Mouse (Mus musculus) myocyte (in vitro differentiated cells): Measurements from ENCODE around the gene Plxna4. TPM values are rescaled to one million over a fixed set of nuclear protein-coding genes. Genes with fewer than 3 reads are reported as not detected.
A peak's percentile ranks its signal among the peaks of the same experiment; 100 is the strongest.

Source experiments
- H3K27me3 ChIP-seq: one replicate; pipeline ENCODE4 v1.6.1; 2011; ENCODE audit not compliant: control insufficient read depth, insufficient read depth, insufficient read length
- H3K36me3 ChIP-seq: one replicate; pipeline ENCODE4 v1.6.1; 2011; ENCODE audit not compliant: control insufficient read depth, insufficient read depth
- H3K4me2 ChIP-seq: one replicate; pipeline ENCODE4 v1.6.1; 2011; ENCODE audit warnings: low read depth, control low read depth
- H3K4me3 ChIP-seq: one replicate; pipeline ENCODE4 v1.5.1; 2011; ENCODE audit warnings: mild to moderate bottlenecking, control low read depth, moderate library complexity
- H3K79me2 ChIP-seq: one replicate; pipeline ENCODE4 v1.6.1; 2011; ENCODE audit not compliant: control insufficient read depth, insufficient read depth
- H3ac ChIP-seq: one replicate; pipeline ENCODE4 v1.6.1; 2011; ENCODE audit not compliant: control insufficient read depth, insufficient read length
- CEBPB ChIP-seq: IDR thresholded peaks from 2 replicates; pipeline ENCODE4 v1.6.1; 2011; ENCODE audit warnings: mild to moderate bottlenecking, moderate library complexity; ENCODE audit not compliant: poor library complexity, insufficient read depth, severe bottlenecking
- E2F4 ChIP-seq: IDR thresholded peaks from one replicate; pipeline ENCODE4 v1.6.1; 2011; ENCODE audit warnings: mild to moderate bottlenecking, control low read depth, moderate library complexity; ENCODE audit not compliant: insufficient read depth
- MAX ChIP-seq: IDR thresholded peaks from one replicate; pipeline ENCODE4 v1.6.1; 2011; ENCODE audit warnings: low read depth, mild to moderate bottlenecking, control low read depth
- MYOD1 ChIP-seq, 3 experiments: IDR thresholded peaks; one replicate each; pipeline ENCODE4 v1.6.1; 2011; ENCODE audit warnings: control low read depth in 2 of 3, low read depth in 2 of 3, mild to moderate bottlenecking in 2 of 3, moderate library complexity in 1 of 3; ENCODE audit not compliant: insufficient read length in 2 of 3, control insufficient read depth in 1 of 3
- MYOG ChIP-seq, 3 experiments: IDR thresholded peaks; one replicate each; pipeline ENCODE4 v1.6.1; 2011; ENCODE audit warnings: control low read depth in 2 of 3, low read depth in 2 of 3, mild to moderate bottlenecking in 2 of 3; ENCODE audit not compliant: insufficient read length in 2 of 3, control insufficient read depth in 1 of 3, insufficient read depth in 1 of 3
- POLR2A ChIP-seq: IDR thresholded peaks from one replicate; pipeline ENCODE4 v1.6.1; 2011; ENCODE audit warnings: low read depth, mild to moderate bottlenecking, control low read depth, moderate library complexity; ENCODE audit not compliant: insufficient read length
- POLR2AphosphoS2 ChIP-seq: IDR thresholded peaks from one replicate; pipeline ENCODE4 v1.6.1; 2011; ENCODE audit warnings: low read depth, control low read depth; ENCODE audit not compliant: insufficient read length
- REST ChIP-seq: IDR thresholded peaks from one replicate; pipeline ENCODE4 v1.6.1; 2011; ENCODE audit warnings: mild to moderate bottlenecking, control low read depth, moderate library complexity; ENCODE audit not compliant: insufficient read depth, insufficient read length
- SRF ChIP-seq: IDR thresholded peaks from one replicate; pipeline ENCODE4 v1.6.1; 2011; ENCODE audit warnings: low read depth; ENCODE audit not compliant: control insufficient read depth, insufficient read length
- TCF12 ChIP-seq: IDR thresholded peaks from one replicate; pipeline ENCODE4 v1.6.1; 2011; ENCODE audit warnings: mild to moderate bottlenecking, control low read depth; ENCODE audit not compliant: poor library complexity, insufficient read depth, severe bottlenecking
- TCF3 ChIP-seq: IDR thresholded peaks from one replicate; pipeline ENCODE4 v1.6.1; 2011; ENCODE audit warnings: low read depth, control low read depth; ENCODE audit not compliant: insufficient read length
- USF1 ChIP-seq: IDR thresholded peaks from one replicate; pipeline ENCODE4 v1.6.1; 2011; ENCODE audit warnings: low read depth, mild to moderate bottlenecking, control low read depth, moderate library complexity
- polyA plus RNA-seq: library from polyadenylated mRNA; unstranded; fragments of >200 nt; fragmentation: generic; extraction: Trizol; gene quantifications from one replicate; pipeline ENCODE4 v1.2.1, GENCODE M21; 2012; ENCODE audit warnings: missing spikeins

The Plxna4 gene
- polyA plus RNA-seq, 1 experiment: 0.70 TPM

GRCm38 (mm10) chr6:32309147-32309546, 278.8 kb downstream of the Plxna4 start:
- no peaks in the 10 kb centered on the region for H3K36me3 ChIP-seq
- H3K4me3 ChIP-seq: no peak overlapping the region
- no peaks in the 10 kb centered on the region for H3K79me2 ChIP-seq
- H3K4me2 ChIP-seq: no peak overlapping the region
- H3ac ChIP-seq: no peak overlapping the region
- no peaks in the 10 kb centered on the region for H3K27me3 ChIP-seq
- no peak for TF ChIP-seq TCF3
- no peak for TF ChIP-seq MYOG (IDR thresholded peaks at IDR 0.05; ENCODE audit: control insufficient read depth in 1 of 3, insufficient read depth in 1 of 3, insufficient read length in 2 of 3, low read depth in 2 of 3)
- TF ChIP-seq MYOD1 (IDR thresholded peaks at IDR 0.05; ENCODE audit: control insufficient read depth in 1 of 3, insufficient read length in 2 of 3, low read depth in 2 of 3): no peak
- no peak for TF ChIP-seq REST
- TF ChIP-seq E2F4: no peak
- TF ChIP-seq CEBPB: no peak
- TF ChIP-seq POLR2AphosphoS2: no peak
- TF ChIP-seq TCF12: no peak

- Histone ChIP-seq H3K27me3 (no peaks in the 10 kb centered on the region), H3K4me2 (peak overlapping the region; percentile 1), H3K36me3 (no peaks in the 10 kb centered on the region), H3K79me2 (no peaks in the 10 kb centered on the region), H3ac (no peak overlapping the region), H3K4me3 (no peak overlapping the region)
- TF ChIP-seq TCF12 (no peak), MYOD1 (IDR thresholded peaks at IDR 0.05; ENCODE audit: control insufficient read depth in 1 of 3, insufficient read length in 2 of 3, low read depth in 2 of 3) (no peak)
Observed at GRCm38 (mm10) chr6:32300611-32301010, 287.4 kb downstream of the Plxna4 start.

- no peak overlapping the region for H3K4me3 ChIP-seq
Observed at GRCm38 (mm10) chr6:32281457-32281856, 306.5 kb downstream of the Plxna4 start.

GRCm38 (mm10) chr6:32280728-32281127, 307.3 kb downstream of the Plxna4 start:
- Histone ChIP-seq H3ac (no peak overlapping the region), H3K79me2 (no peaks in the 10 kb centered on the region), H3K27me3 (no peaks in the 10 kb centered on the region), H3K36me3 (no peaks in the 10 kb centered on the region), H3K4me3 (no peak overlapping the region), H3K4me2 (no peak overlapping the region)
- TF ChIP-seq REST (peak; percentile 45), TCF12 (no peak)

More at GRCm38 (mm10) chr6:32281457-32281856, 306.5 kb downstream of the Plxna4 start:
- Histone ChIP-seq H3ac (no peak overlapping the region), H3K36me3 (no peaks in the 10 kb centered on the region), H3K27me3 (no peaks in the 10 kb centered on the region), H3K79me2 (no peaks in the 10 kb centered on the region), H3K4me2 (no peak overlapping the region)
- TF ChIP-seq TCF3: no peak
- no peak for TF ChIP-seq SRF
- no peak for TF ChIP-seq MYOD1 (IDR thresholded peaks at IDR 0.05; ENCODE audit: control insufficient read depth in 1 of 3, insufficient read length in 2 of 3, low read depth in 2 of 3)
- TF ChIP-seq E2F4: no peak
- TF ChIP-seq REST: no peak
- no peak for TF ChIP-seq TCF12
- TF ChIP-seq POLR2A: no peak
- TF ChIP-seq MYOG (IDR thresholded peaks at IDR 0.05; ENCODE audit: control insufficient read depth in 1 of 3, insufficient read depth in 1 of 3, insufficient read length in 2 of 3, low read depth in 2 of 3): no peak
- TF ChIP-seq USF1: no peak
- TF ChIP-seq POLR2AphosphoS2: no peak
- no peak for TF ChIP-seq MAX
- TF ChIP-seq CEBPB: no peak

GRCm38 (mm10) chr6:32271463-32271862, 316.5 kb downstream of the Plxna4 start:
- Histone ChIP-seq H3K4me3 (no peak overlapping the region), H3K27me3 (no peaks in the 10 kb centered on the region), H3K4me2 (no peak overlapping the region), H3K79me2 (no peaks in the 10 kb centered on the region), H3K36me3 (no peaks in the 10 kb centered on the region), H3ac (no peak overlapping the region)
- TF ChIP-seq CEBPB (no peak), USF1 (no peak), TCF12 (no peak), E2F4 (no peak), TCF3 (no peak), REST (no peak), MAX (no peak), SRF (no peak), MYOD1 (IDR thresholded peaks at IDR 0.05; ENCODE audit: control insufficient read depth in 1 of 3, insufficient read length in 2 of 3, low read depth in 2 of 3) (no peak), POLR2AphosphoS2 (no peak), POLR2A (no peak), MYOG (IDR thresholded peaks at IDR 0.05; ENCODE audit: control insufficient read depth in 1 of 3, insufficient read depth in 1 of 3, insufficient read length in 2 of 3, low read depth in 2 of 3) (no peak)
